Mouse (Mus musculus) urinary bladder, postnatal 10 days (tissue): ENCODE data around the gene Ntm.

Experiments
- DNase-seq: peaks from one replicate; pipeline ENCODE4 v3.0.0; 2022; ENCODE audit warnings: low spot score

Ntm gene

DNA sequence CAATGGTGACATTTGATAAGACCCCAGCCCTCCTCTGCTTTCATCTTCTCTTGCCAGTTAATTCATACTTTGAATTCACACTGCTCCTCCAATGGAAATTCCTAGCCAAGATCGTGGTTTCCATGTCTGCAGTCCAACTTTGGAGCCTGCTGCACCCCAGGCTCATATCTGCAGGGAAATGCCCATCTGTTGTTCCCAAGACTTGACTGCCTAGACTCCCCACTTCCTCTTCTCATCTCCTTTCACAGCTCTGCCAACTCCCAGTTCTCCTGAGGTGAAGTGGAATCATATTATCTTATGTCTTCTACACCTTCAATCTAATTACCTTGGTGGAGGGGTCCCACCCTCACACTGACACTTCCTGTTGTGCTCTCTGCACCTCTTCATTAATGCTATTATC is 937.8 kb downstream of the Ntm start:
- no peak for DNase-seq

DNA sequence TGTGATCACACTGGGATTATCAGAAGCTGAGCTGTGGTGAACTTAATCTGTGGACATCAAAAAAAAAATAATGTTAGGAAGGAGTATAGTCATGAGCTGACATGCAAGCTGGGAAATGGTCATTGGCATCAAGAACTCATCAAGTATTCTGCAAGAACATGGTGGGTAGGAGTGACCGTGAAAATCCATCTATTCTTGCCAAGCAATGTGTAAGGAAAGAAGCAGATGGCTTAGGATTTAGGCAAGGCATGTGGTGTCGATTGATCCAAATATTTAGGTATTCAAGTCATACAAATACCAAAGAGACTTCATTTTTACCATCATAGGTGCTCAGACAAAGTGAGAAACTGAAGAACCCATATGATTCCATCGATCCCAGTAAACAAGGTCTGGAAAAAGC is 946.1 kb downstream of the Ntm start:
- no peak for DNase-seq

DNA sequence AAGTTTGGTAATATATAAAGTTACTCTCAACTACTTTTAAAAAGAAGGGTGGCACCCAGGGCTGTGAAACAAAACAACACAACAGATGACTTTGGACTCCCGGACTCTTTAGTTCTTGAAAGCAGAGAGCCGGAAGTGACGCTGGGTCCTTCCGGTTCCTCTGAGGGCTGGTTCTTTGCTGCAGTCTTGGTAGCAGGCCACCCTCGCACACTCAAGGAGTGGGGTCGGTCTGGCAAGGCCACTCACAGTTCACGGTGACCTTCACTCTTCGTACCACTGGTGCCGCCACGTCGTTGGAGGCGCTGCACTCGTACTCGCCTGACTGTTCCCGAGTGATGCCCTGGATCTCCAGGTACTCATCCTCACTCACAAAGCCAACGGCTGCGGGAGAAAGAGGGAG is 949.1 kb downstream of the Ntm start:
- DNase-seq, result no peak

DNA sequence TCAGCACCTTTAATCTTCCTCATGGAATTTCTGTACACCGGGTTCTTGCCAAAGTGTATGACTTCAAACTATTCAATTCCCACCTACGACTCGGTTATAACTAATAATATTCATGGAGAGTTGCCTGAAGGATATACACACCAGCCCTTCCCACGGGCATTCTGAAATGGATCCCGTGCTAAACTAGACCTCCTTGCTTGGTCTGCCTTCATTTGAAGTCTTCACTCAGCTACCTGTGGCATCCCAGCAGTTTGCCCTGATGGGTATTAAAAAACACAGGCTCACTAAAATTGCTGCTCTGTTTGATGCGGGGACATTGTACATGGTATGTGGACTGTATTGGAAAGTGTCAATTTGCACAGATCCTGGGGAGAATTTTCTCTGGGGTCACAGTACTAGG is 950.4 kb downstream of the Ntm start:
- no peak for DNase-seq

DNA sequence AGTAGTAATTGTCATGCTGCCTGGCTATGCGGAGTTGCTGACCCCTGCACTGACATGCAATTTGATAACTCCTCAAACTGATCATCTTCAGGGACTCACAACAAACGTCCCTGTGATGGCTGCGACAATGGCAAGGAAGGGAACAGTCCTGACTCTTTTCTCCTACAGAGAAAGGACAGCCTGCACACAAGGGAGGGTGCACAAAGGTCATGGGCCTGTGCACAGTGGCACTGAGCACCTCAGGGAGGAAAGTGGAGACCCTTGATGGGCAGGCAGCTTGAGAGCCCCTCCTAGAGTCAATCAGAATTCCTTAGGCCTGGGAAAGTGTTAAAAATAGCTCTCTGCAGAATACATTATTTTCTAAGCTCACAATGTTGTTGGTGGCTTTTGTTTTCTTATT is 951.5 kb downstream of the Ntm start:
- DNase-seq, result no peak

DNA sequence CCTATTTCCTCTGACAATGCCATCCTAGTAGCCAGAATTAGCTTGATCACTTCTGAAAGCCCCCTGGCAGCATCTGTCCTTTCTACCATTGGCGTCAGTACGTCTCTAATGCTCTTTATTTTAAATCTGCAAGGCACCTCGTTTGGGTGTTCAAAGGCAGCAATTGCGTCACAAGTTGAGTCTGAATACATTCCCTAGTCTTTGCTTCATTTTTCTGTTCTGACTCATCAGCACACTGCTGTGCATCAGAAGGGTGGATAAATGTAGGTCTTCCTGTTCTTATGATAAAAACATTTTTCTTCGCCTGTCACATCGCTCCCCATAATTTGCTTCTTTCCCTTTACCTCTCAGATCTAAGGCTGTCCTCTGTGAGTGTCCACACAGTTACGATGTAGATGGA is 958.4 kb downstream of the Ntm start:
- no peak for DNase-seq

DNA sequence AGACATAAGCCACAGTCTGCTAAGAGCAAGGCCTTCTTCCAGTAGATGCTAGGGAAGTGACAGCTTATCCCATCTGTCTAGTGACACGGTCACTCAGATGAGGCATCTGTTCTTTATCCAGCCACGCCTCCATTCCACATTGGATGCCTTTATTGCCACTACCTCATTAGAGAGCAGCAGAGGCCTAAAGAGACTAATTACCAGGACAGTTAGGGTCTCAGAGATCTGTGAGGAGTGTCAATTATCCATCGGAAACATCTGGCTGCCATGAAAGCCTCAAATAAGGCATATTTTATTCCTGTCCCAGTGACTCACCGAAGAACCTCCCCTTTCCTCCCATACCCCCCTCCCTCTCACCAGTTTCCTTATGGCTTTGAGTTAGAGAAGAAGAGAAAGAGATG is 963.0 kb downstream of the Ntm start:
- no peak for DNase-seq

DNA sequence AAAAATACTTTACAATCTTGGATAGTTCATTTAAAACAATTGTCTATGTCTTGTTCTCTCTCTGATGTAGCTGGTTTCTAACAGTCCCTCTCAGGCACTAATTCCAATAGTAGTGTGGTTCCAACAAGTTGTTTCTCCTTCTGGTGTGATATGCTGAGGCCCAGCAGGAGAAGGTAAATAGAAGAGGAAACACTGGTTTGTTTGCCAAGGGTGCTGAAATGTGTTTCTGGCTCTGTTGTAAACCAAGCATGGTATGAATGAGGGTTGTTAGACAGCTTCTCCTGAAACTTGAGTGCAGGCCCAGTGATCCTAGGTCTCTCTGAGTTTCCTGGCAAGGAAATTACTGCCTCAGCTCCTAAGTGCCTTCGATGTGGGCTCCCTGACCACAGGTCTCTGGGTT is 985.7 kb downstream of the Ntm start:
- no peak for DNase-seq

DNA sequence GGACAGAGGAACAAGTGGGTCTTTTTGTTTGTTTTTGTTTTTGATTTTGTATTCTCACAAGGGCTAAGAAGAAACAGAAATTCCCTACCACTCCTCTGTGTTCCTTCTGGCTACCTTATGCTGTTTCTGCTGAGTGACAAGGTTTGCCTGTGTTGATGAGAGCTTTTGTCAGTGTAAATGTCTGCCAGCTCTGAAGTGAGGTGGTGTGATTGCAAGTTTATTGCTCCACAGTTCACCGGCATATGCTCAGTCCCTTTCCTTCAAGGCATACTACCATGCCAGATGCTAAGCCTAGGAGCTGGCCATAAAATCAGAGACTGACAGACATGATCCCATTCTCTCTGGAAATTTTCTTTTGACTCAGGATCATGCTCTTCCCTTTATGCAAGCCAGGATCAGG is 993.5 kb downstream of the Ntm start:
- DNase-seq, result no peak
